Mouse (Mus musculus): ENCODE measurements around the gene Adgrl3. TPM values are rescaled to one million over a fixed set of nuclear protein-coding genes. Genes with fewer than 3 reads are reported as not detected.

The Adgrl3 gene
- polyA plus RNA-seq, 1 experiment from 2014 or later = 15.0 TPM

DNA sequence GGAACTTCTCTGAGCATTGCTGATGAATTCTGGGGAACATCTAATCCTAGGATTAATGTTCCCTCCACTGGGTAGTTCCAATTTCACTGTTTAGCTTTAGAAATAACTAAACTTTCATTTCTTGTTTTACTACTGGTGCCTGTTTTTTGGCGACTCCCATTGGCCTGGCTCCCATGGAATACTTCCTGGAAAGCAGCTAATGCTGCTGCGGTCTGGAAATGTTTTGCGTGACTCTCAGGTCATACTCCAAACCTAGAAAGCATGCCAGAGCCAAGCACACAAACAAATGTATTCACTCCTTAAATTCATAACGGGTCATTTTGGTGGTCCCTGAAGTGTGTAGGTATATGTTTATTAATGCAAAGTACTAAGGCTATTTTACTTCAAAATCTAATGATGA is 666.9 kb downstream of the Adgrl3 start:
- H3K27ac ChIP-seq = no peak overlapping the region
- no peaks in the 10 kb centered on the region for H3K9me3 ChIP-seq (replicated peaks)
- no peaks in the 10 kb centered on the region for H3K36me3 ChIP-seq
- H3K27me3 ChIP-seq (ENCODE audit: low read depth, poor library complexity, severe bottlenecking) = no peaks in the 10 kb centered on the region
- no peak overlapping the region for H3K4me3 ChIP-seq
- WGBS = 91% methylated on average over 4 of the region's 4 CpGs
- H3K4me1 ChIP-seq = 0 out of 2 replicates have a peak, but pooled peaks cover 3% of the 10 kb centered on the region
- no peak for DNase-seq (ENCODE audit: low spot score)

DNA sequence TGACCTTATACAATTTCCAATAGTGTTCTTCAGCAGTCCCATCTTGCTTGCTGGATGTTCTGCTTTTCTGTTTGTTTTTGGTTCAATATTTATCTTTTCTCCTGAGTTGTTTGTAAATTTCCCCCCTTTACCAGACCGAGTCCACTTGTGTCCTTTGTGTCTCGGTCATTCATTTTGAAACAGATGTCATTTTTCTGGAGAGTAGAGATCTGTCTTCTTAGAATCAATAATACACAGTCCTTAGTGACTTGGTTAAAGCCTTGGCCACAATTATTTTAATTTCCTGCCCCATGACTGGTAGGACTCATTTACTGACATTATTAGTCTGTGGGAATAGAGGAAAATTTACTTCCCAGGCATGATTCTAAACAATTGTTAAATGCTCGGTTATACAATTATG is 709.7 kb downstream of the Adgrl3 start:
- 74% methylated on average over 3 of the region's 3 CpGs for WGBS
- no peaks in the 10 kb centered on the region for H3K36me3 ChIP-seq
- peaks cover 5% of the 10 kb centered on the region; the same call in 1 of the 2 replicates for H3K4me1 ChIP-seq
- no peak overlapping the region for H3K4me3 ChIP-seq
- no peaks in the 10 kb centered on the region for H3K27me3 ChIP-seq (ENCODE audit: low read depth, poor library complexity, severe bottlenecking)
- no peaks in the 10 kb centered on the region for H3K9me3 ChIP-seq (replicated peaks)
- no peak overlapping the region for H3K27ac ChIP-seq
- no peak for DNase-seq (ENCODE audit: low spot score)

DNA sequence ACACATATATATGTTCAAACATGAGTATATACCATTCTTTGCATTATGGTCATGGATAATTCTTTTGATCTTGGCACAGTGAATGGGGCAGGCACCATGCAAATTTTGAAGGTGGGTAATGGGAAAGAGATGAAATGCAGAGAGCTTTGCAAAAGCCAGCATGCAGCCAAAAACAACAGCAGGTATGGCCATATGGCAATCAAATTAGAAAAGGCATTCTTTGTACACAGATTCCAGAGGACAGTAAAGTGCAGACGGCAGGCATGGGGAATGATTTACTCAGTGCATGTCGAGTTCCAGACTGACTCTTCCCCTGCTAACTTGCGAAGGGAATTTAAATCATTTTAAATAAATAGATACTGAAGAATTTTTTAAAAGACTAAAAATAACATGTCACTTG is 716.1 kb downstream of the Adgrl3 start:
- 56% methylated on average over 3 of the region's 3 CpGs for WGBS
- no peak overlapping the region for H3K4me3 ChIP-seq
- H3K4me1 ChIP-seq = peaks cover 28% of the 10 kb centered on the region
- H3K27ac ChIP-seq = no peak overlapping the region
- no peaks in the 10 kb centered on the region for H3K36me3 ChIP-seq
- DNase-seq (ENCODE audit: low spot score) = no peak
- H3K27me3 ChIP-seq (ENCODE audit: low read depth, poor library complexity, severe bottlenecking) = no peaks in the 10 kb centered on the region
- no peaks in the 10 kb centered on the region for H3K9me3 ChIP-seq (replicated peaks)

DNA sequence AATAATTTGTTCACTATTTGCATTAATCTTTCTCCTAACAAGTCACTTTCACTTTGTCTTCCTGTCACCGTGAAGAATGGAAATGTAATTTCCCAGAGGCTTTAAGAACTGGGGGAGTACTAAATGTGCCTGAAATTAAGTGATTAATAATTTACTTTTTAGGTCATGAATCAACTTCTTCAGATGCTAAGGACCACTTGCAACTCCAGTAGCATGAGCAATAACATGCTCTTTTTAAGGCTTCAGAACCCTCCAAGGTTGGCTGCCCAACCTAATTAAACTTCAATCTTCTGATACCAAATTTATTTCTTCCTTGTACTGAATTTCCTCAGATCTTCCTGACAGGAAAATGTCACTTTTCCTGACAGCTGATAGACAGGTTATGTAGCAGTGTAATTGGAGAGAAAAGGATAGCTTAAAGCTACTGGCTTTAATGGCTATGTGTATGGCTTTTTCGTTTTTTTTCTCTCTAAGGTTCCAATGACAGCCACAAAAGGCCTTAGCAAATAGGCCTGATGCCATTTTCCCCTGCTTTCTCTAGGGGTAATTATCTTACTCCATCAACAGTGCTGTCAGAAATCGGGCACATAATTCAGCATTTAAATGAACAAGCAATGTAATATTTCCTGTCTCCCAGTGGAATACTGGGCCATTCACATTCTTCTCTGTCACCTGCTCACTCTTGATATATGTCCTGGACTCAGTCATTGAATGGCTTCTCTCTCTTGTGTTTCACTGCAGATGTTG is 718.5 kb downstream of the Adgrl3 start:
- peak; percentile 43 for DNase-seq (ENCODE audit: low spot score)
- Histone ChIP-seq H3K36me3 (no peaks in the 10 kb centered on the region), H3K27me3 (ENCODE audit: low read depth, poor library complexity, severe bottlenecking) (no peaks in the 10 kb centered on the region), H3K27ac (no peak overlapping the region), H3K4me3 (no peak overlapping the region), H3K4me1 (peaks cover 28% of the 10 kb centered on the region), H3K9me3 (replicated peaks) (no peaks in the 10 kb centered on the region)
- 34% methylated on average over 3 of the region's 3 CpGs for WGBS

GRCm38 (mm10) chr5:81752426-81752825 is 732.5 kb downstream of the Adgrl3 start:
- 97% methylated on average over 3 of the region's 3 CpGs for WGBS
- DNase-seq (ENCODE audit: low spot score) = no peak

DNA sequence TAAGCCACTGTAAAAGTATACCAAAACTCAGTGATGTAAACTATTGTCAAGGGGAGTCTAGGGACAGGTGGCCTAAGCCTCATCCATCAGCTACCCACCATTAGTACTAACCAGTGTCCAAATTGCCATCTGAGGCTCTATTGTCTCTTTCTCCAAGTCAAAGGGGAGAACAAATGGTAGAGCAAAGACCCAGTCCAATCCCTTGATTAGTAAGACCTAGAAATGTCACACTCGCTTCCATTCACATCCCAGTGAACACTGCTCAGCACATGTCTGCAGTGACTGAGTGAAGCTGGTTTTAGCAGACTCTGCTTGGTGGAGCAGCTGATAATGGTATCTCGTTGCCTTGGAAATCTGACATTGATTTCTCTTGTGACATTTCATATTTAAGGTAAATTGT is 735.8 kb downstream of the Adgrl3 start:
- Histone ChIP-seq H3K4me1 (no peaks in the 10 kb centered on the region), H3K9me3 (replicated peaks) (no peaks in the 10 kb centered on the region), H3K4me3 (no peak overlapping the region), H3K27ac (no peak overlapping the region), H3K36me3 (no peaks in the 10 kb centered on the region), H3K27me3 (ENCODE audit: low read depth, poor library complexity, severe bottlenecking) (no peaks in the 10 kb centered on the region)
- WGBS = 94% methylated on average over 2 of the region's 2 CpGs
- no peak for DNase-seq (ENCODE audit: low spot score)

More at GRCm38 (mm10) chr5:81752426-81752825, 732.5 kb downstream of the Adgrl3 start:
- no peaks in the 10 kb centered on the region for H3K27me3 ChIP-seq (ENCODE audit: low read depth, poor library complexity, severe bottlenecking)
- H3K4me3 ChIP-seq = no peak overlapping the region
- no peaks in the 10 kb centered on the region for H3K4me1 ChIP-seq
- H3K27ac ChIP-seq = no peak overlapping the region
- no peaks in the 10 kb centered on the region for H3K9me3 ChIP-seq (replicated peaks)
- H3K36me3 ChIP-seq = no peaks in the 10 kb centered on the region

DNA sequence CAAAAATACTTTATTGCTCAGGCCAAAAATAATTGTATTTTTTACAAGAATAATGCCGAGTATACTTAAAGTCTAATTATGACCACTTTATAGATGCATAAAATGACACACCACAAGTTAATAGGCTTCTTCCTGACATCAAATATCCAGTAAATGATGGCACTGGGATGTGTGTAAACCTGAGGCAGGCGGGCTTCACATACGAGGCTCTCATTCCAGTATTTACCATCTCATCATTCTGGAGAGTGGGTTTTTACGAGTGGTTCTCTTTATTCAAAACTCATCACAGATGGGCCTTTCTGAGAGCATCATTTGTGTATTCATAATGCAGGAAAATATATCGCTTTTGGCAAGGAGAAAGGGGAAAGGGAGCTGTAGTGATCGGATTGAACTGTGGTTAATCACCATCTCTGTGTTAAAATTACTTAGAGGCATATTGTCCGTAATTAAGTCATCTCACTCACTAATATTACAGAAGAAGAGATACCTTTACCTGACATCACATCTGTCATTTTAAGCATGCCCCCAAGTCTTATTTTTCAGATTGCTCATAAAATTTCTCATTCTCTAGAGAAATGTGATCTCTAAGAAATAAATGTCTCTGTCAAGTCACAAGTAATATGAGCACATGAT is 737.3 kb downstream of the Adgrl3 start:
- H3K36me3 ChIP-seq = no peaks in the 10 kb centered on the region
- H3K27ac ChIP-seq = no peak overlapping the region
- H3K4me3 ChIP-seq = no peak overlapping the region
- no peaks in the 10 kb centered on the region for H3K9me3 ChIP-seq (replicated peaks)
- H3K4me1 ChIP-seq = no peaks in the 10 kb centered on the region; the same call in 1 of the 2 replicates
- H3K27me3 ChIP-seq (ENCODE audit: low read depth, poor library complexity, severe bottlenecking) = no peaks in the 10 kb centered on the region
- 83% methylated on average over 7 of the region's 7 CpGs for WGBS
- no peak for DNase-seq (ENCODE audit: low spot score)

GRCm38 (mm10) chr5:81776234-81776633 is 756.3 kb downstream of the Adgrl3 start:
- H3K36me3 ChIP-seq = no peaks in the 10 kb centered on the region
- WGBS = 94% methylated on average over 5 of the region's 5 CpGs
- H3K4me3 ChIP-seq = no peak overlapping the region
- no peaks in the 10 kb centered on the region for H3K9me3 ChIP-seq (replicated peaks)
- no peaks in the 10 kb centered on the region for H3K27me3 ChIP-seq (ENCODE audit: low read depth, poor library complexity, severe bottlenecking)
- no peak for DNase-seq (ENCODE audit: low spot score)
- H3K27ac ChIP-seq = no peak overlapping the region
- 0 out of 2 replicates have a peak, but pooled peaks cover 10% of the 10 kb centered on the region for H3K4me1 ChIP-seq

- Histone ChIP-seq H3K4me1 (0 out of 2 replicates have a peak, but pooled peaks cover 10% of the 10 kb centered on the region), H3K4me3 (no peak overlapping the region), H3K27ac (no peak overlapping the region), H3K9me3 (replicated peaks) (no peaks in the 10 kb centered on the region), H3K27me3 (ENCODE audit: low read depth, poor library complexity, severe bottlenecking) (no peaks in the 10 kb centered on the region), H3K36me3 (no peaks in the 10 kb centered on the region)
- 85% methylated on average over 5 of the region's 5 CpGs for WGBS
- DNase-seq (ENCODE audit: low spot score) = no peak
Observed at GRCm38 (mm10) chr5:81776746-81777145, 756.8 kb downstream of the Adgrl3 start.

DNA sequence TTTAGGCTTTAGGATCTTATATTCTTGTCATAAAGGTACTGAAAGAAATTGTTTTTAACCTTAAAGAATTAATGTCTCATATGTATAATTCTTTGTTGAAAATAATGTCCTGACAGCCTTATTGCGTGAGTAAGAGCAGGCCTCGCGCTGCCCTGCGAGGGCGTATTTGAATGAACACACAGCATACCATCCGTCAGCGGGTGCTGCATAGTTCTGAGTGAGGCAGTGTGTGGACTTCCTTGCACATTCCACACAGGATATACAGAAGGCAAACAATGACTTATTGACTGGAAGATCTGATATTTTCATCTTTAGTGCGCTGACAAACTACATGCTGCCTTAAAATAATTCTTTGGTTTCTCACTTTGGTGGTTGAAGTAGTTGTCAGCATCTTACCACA is 764.8 kb downstream of the Adgrl3 start:
- Histone ChIP-seq H3K4me3 (no peak overlapping the region), H3K4me1 (no peaks in the 10 kb centered on the region), H3K9me3 (replicated peaks) (no peaks in the 10 kb centered on the region), H3K36me3 (no peaks in the 10 kb centered on the region), H3K27ac (no peak overlapping the region), H3K27me3 (ENCODE audit: low read depth, poor library complexity, severe bottlenecking) (no peaks in the 10 kb centered on the region)
- no peak for DNase-seq (ENCODE audit: low spot score)
- WGBS = 92% methylated on average over 8 of the region's 8 CpGs

- H3K27me3 ChIP-seq (ENCODE audit: low read depth, poor library complexity, severe bottlenecking) = no peaks in the 10 kb centered on the region
- no peak overlapping the region for H3K27ac ChIP-seq
- WGBS = 77% methylated on average over 1 of the region's 1 CpGs
- no peak overlapping the region for H3K4me3 ChIP-seq
- H3K4me1 ChIP-seq = no peaks in the 10 kb centered on the region
- no peaks in the 10 kb centered on the region for H3K9me3 ChIP-seq (replicated peaks)
- no peak for DNase-seq (ENCODE audit: low spot score)
- peaks cover 8% of the 10 kb centered on the region for H3K36me3 ChIP-seq
Observed at GRCm38 (mm10) chr5:81790710-81791109, 770.8 kb downstream of the Adgrl3 start.

GRCm38 (mm10) chr5:81794125-81794524 is 774.2 kb downstream of the Adgrl3 start:
- Histone ChIP-seq H3K4me3 (no peak overlapping the region), H3K9me3 (replicated peaks) (no peaks in the 10 kb centered on the region), H3K27ac (no peak overlapping the region), H3K4me1 (no peaks in the 10 kb centered on the region), H3K27me3 (ENCODE audit: low read depth, poor library complexity, severe bottlenecking) (no peaks in the 10 kb centered on the region), H3K36me3 (peaks cover 8% of the 10 kb centered on the region)
- WGBS = 95% methylated on average over 9 of the region's 9 CpGs
- no peak for DNase-seq (ENCODE audit: low spot score)

- H3K4me1 ChIP-seq = no peaks in the 10 kb centered on the region
- H3K9me3 ChIP-seq (replicated peaks) = no peaks in the 10 kb centered on the region
- H3K36me3 ChIP-seq = peaks cover 8% of the 10 kb centered on the region
- DNase-seq (ENCODE audit: low spot score) = no peak
- H3K27ac ChIP-seq = no peak overlapping the region
- H3K27me3 ChIP-seq (ENCODE audit: low read depth, poor library complexity, severe bottlenecking) = no peaks in the 10 kb centered on the region
- H3K4me3 ChIP-seq = no peak overlapping the region
- WGBS = 91% methylated on average over 24 of the region's 24 CpGs
Observed at GRCm38 (mm10) chr5:81794601-81795000, 774.7 kb downstream of the Adgrl3 start.

Measured in limb, embryonic 10.5 days (tissue).